Mouse (Mus musculus) natural killer cell, adult 2 months (primary cell): Measurements from ENCODE around the gene Snrpd3.
"Not testable (repeated sequence)": the region's sequence is repeated elsewhere in the genome, so short reads cannot be mapped to it uniquely, and the experiment has no call there.

Source experiments
- DNase-seq, 2 experiments: peaks; one replicate each; pipeline ENCODE4 v3.0.0; 2022; ENCODE audit warnings: low spot score in 2 of 2

The Snrpd3 gene

GRCm38 (mm10) chr10:75517073-75517757 is at the start of gene Snrpd3:
TSS of gene Snrpd3 (plus strand) at chr10:75517551.
- DNase-seq = peak; percentile 91 to 95

- DNase-seq = peak in 1 of 2 experiments; percentile 22
Observed at GRCm38 (mm10) chr10:75473411-75473810, 43.9 kb upstream of the Snrpd3 start.

GRCm38 (mm10) chr10:75474571-75474970 is 42.8 kb upstream of the Snrpd3 start:
- no peak for DNase-seq

GRCm38 (mm10) chr10:75475139-75475850 is 42.1 kb upstream of the Snrpd3 start:
- not testable (repeated sequence) for DNase-seq

- no peak for DNase-seq
Observed at GRCm38 (mm10) chr10:75477034-75477433, 40.3 kb upstream of the Snrpd3 start.

GRCm38 (mm10) chr10:75479955-75480354 is 37.4 kb upstream of the Snrpd3 start:
- DNase-seq = no peak

- no peak for DNase-seq
Observed at GRCm38 (mm10) chr10:75481703-75482102, 35.6 kb upstream of the Snrpd3 start.

- no peak for DNase-seq
Observed at GRCm38 (mm10) chr10:75482271-75482670, 35.1 kb upstream of the Snrpd3 start.

- DNase-seq = no peak
Observed at GRCm38 (mm10) chr10:75482919-75483483, 34.4 kb upstream of the Snrpd3 start.

GRCm38 (mm10) chr10:75484066-75484465 is 33.3 kb upstream of the Snrpd3 start:
- DNase-seq = no peak

- DNase-seq = no peak
Observed at GRCm38 (mm10) chr10:75484767-75485166, 32.6 kb upstream of the Snrpd3 start.

GRCm38 (mm10) chr10:75486086-75486979 is 31.0 kb upstream of the Snrpd3 start:
- DNase-seq = peak; percentile 60 to 78

- no peak for DNase-seq
Observed at GRCm38 (mm10) chr10:75487131-75487530, 30.2 kb upstream of the Snrpd3 start.

- no peak for DNase-seq
Observed at GRCm38 (mm10) chr10:75489522-75489921, 27.8 kb upstream of the Snrpd3 start.

- DNase-seq = no peak
Observed at GRCm38 (mm10) chr10:75490731-75491130, 26.6 kb upstream of the Snrpd3 start.

- DNase-seq = no peak
Observed at GRCm38 (mm10) chr10:75491234-75491935, 26.0 kb upstream of the Snrpd3 start.

GRCm38 (mm10) chr10:75491936-75492262 is 25.5 kb upstream of the Snrpd3 start:
- peak in 1 of 2 experiments; percentile 26 for DNase-seq

GRCm38 (mm10) chr10:75495304-75495703 is 22.0 kb upstream of the Snrpd3 start:
- no peak for DNase-seq

GRCm38 (mm10) chr10:75495921-75496320 is 21.4 kb upstream of the Snrpd3 start:
- no peak for DNase-seq

- not testable (repeated sequence) for DNase-seq
Observed at GRCm38 (mm10) chr10:75499214-75499613, 18.1 kb upstream of the Snrpd3 start.

- no peak for DNase-seq
Observed at GRCm38 (mm10) chr10:75499791-75500190, 17.6 kb upstream of the Snrpd3 start.
